Mouse (Mus musculus) layer of hippocampus, adult 9-11 months (tissue): ENCODE results near the gene Adamts16.
"Not testable (repeated sequence)": the region's sequence is repeated elsewhere in the genome, so short reads cannot be mapped to it uniquely, and the experiment has no call there.

ENCODE experiments used
- DNase-seq: peaks from one replicate; pipeline ENCODE4 v3.0.0; 2022

Adamts16 gene

DNA sequence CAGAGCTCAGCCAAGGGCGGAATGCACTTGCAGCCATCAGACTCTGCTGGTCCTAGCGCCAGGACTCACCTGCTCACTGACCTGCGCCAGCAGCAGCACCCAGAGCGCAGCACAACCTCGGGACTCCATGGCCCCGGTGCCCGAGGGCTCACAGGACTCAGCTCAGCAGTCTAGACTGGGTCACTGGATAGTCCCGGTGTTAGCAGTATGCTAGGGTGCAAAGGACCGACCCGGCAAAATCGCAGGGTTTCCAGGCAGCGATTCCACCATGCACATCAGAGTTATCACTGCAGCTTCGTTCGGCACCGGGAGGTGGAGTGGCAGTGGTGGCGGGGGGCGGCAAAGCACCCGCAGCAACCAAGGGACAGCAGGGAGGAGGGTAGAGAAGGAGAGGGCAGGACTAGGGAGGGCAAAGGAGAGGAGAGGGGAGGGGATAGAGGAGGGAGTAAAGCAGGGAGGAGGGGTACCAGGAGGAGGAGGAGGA is at the start of gene Adamts16:
Gene Adamts16, minus strand, starts transcription at position 391 of the 484 bp plus-strand sequence.
- DNase-seq: no peak

DNA sequence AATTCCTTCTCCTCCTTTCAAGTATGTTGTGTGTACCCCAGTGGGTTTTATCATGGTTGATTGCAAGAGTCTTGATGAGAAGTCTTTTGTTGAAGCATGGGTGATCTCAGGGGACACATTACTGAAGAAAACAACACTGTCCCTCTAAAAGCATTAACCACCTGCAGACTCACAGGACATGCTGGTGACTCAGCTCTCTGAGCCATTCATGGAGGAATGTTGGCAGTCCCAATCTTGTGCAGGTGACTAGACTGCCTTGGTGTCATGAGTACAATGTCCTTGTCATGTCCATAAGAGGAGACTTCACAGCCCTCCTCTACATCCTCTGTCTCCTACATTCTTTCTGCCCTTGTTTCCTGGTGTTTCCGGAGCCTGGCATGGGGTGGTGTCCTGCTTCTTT is 45.5 kb upstream of the Adamts16 start:
- DNase-seq: no peak

DNA sequence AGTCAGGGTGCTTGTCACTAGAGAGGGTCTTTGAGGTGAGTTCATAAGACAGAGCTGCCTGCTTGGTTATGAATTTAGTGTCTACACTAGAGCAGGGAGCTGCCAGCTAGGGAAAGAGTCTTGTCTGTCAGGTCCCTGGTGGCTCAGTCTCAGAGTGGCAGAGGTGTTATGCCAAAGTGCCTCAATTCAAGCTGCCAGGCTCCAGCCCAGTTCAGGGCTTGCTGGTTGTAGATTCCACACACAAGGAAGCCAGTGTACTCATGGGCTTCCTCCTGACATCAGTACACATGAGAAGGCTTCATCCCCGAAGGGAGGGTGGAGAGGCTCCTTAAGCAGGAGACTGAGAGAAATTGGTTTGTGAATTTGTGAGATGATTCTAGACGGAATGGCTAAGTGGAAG is 43.4 kb upstream of the Adamts16 start:
- no peak for DNase-seq

DNA sequence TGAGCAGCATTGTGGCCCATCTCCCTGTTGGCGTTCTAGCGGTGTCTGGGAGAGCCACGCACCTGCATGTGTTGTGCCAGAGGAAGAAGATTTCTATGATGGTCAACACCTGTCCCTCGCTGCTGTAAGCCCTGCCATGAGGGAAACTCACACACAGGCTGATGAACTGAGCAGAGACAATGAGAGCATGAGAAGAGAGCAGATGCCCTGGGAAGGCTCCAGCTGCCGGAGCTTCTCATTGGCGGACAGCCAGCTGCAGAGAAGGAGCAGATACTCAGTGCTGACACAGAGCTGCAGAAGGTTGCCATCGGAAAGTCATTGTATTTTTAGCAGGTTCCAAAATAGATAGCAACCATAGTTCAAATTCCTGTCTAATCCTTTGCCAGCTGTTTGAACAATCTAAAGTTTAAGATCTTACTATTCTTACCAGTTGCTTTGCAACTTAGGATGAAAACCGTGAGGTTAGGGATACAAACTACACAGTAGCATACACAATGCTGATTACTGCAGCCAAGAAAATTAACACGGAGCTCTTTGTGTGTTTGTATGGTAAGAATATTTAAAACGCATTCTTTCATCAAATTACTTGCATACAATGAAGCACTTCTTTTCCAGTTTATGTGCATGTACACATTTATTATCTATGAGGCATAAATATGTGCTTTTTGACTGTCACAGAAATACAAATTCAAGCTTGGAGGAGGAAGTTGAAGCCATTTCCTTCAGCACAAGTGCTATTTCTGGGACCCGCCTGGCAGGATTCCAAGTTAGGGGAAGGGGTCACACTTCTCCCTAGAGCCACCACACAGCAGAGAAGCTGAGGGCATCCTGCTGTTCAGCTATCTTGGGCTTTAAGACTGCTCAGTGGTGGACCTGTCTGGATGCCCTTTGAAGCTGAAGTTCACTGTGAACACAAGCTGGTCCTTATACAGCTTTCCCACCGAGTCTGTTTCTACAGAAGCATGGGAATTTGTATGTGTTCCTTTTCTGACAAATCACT is 42.6 kb upstream of the Adamts16 start:
- DNase-seq: peak; percentile 88

DNA sequence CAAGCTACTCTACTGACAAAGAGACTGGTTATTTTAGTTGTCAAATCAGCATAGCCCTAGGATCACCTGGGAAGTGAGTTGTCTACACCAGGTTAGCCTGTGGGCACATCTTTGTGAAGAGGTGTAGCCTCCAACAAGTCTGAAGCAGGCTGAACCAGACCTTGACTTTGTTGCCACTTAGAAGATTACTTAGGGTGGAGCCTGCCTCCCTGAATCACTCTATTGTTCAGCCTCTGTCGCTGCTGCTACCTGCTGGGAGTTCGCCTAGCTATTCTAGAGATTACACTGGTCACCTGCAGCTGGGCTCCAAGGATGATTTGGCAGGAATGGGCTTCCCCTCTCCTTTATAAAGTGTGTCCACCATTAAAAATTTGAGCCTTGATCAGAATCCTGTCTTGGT is 38.4 kb upstream of the Adamts16 start:
- DNase-seq: not testable (repeated sequence)

DNA sequence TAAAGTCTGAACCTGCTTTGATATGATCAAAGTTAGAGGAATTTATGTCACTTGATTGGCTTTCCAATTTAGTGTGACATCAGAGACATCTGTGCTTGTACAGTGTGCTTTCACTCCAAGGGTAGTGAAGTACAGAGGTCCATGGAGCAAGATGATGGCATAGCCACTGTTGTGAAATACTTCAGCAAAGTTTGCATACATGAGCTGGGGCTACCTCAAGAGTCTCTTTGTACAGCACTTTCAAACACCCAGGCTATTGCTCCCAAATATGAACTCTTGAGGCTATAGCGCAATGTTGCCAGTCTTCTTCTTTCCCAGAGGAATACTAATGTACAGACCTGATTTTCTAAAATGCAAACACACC is 35.9 kb upstream of the Adamts16 start:
- DNase-seq: no peak

DNA sequence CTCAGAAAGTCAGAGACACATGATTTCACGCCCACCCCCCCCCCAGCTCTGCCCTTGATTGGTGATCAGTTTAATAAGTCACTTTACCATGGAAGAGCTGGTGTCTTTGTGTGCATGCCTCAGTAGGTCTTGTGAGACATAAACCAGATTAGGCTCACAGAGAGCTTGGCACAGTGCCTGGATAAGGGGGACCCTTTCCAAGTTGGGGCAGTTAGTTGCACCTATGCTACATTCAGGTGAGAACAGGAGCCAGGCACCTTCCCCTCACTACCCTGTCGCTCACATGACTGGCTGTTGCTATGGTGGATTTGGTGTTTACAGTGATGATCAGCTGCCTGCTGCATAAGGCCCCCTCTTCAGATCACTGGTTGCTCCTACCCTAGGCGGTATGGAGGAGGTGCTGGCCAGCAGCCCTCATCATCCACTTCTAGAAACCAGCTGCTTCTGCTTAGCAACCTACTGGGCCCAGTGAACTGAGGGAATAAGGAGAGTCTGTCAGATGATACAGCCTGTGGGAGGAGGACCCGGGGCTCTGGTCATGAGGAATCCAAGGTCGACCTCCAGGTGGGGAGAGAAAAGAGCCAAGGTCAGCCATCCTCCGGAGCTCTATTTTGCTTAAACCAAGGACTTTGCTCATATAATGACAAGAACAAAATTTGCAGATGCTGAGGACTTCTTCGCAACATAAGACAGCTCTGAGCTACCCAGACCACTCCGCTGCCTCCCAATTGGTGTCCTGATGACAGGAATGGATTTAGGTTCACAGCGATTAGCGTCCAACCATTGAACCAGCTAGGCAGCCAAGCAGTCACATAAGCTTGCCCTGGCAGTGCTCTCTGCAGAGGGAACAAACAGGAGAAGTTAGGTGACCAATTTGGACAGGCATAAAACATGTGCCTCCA is 35.3 kb upstream of the Adamts16 start:
- DNase-seq: no peak

DNA sequence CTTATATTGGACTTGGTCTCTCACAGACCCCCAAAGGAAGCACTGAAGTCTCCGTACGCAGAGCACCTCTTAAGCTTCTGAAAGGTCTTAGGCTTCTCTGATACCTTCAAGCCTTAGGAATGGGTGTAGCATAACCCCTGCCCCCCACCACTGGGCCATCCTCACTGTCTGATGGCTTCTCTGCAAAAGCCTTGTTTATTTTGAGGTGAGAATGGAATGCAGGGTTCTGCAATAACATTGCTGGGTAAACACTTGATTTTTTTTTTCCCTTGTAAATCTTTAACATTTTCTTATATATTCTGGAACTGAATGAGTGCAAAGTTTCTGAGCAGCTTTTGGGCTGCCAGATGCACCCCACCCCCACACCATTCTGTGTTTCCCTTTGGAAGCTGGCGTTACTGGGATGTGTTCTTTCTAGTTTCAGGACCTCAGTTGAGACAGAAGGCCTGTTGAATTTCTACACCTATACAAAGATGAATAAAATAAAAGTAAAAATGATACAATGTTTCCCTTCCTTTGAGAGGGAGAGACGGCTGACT is 33.9 kb upstream of the Adamts16 start:
- DNase-seq: peak; percentile 29

DNA sequence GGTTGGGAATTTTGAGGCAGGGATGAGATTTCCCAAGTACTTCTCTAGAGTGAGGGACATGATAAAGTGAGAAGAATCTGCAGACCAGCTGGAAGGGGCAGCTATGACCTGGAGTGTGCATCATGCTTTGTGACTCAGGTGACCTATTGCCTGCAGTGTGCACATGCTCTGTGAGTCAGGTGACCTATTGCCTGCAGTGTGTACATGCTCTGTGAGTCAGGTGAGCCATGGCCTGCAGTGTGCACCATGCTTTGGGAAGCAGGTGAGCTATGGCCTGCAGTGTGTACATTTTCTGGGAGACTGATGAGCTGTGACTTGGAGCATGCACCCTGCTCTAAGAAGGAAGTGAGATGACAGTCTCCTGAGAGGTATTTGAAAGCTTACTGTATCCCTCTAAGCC is 33.1 kb upstream of the Adamts16 start:
- DNase-seq: no peak

DNA sequence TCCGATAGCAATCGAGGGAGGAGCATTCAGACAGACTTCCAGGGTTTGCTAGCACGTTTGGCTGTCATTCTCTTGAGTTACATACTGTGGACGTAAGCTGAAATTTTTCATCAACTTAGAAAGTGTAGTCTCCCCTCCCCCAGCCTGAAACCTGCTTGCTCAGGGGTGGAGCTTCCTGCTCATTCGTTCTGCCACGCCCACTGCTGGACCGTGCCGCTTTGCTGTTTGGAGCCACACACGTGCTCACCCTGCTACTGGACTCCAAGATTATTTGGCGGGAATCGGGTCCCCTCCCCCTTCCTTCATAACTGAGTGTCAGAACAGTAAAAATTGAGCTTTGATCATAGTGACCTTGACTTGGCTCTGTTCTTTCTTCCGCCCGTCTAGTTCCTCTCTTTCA is 32.2 kb upstream of the Adamts16 start:
- DNase-seq: not testable (repeated sequence)

DNA sequence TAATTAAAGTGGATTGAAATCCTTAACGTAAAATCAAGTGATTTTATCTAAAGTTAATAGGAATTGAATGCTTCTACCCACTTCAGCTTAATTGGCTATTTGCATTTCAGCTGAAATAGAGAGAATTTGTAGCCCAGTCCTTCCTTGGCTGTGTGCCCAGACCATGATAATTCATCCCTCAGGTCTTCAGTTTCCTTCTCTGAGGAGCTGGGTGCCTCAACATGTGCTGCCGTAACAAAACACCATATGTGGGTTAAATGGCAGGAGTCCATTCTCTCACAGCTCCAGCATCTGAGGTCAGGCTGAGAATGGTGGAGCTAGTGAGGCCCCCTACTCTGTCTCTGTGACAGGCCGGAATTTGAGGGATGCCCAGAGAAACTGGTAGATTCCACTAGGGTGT is 29.4 kb upstream of the Adamts16 start:
- DNase-seq: no peak

DNA sequence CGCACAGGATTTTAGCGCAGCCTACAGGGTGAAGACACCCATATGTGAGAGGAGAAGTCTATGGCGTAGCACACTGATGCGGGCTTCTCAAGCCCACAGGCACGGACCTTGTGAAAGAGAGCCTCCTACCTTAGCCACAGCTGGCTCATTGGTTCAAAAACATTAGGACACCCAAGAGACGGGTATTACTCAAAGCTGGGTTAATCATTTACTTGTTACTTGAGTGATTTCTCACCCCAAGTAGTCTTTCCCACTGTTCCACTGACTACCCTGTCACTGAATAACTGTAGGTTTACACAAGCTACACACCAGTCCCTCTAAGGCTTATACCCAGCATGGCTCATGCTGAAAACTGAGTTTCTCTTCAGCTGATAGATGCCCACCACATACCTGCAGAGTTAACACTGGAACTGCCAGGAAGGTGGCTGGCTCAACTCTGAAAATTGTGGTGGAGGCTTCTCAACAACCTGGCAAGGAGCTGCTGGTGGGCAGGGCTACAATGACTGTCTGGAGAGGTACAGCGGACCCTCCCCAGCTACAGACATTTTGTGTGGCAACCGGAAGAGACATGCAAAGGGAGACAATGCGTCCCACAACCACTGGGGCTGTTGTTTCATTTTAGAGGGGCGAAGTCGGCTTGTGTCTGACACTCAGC is 25.5 kb upstream of the Adamts16 start:
- DNase-seq: no peak

DNA sequence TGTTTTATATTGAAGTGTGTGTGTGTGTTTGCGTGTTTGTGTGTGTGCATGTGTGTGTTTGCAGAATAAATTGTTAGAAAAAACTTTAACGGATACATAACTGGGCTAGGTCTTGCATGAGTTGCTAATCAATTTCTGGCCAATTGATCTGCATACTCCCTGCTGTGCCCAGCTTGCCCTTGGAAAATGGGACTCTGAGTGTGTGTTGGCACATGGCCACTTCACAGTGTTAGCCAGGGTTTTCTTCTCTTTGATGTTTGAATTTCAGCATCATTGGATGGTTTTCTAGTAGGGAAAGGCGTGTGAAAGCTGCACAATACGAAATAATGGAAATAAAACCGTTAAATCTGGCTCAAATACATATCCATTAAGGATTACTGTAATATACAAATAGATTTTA is 24.3 kb upstream of the Adamts16 start:
- no peak for DNase-seq

DNA sequence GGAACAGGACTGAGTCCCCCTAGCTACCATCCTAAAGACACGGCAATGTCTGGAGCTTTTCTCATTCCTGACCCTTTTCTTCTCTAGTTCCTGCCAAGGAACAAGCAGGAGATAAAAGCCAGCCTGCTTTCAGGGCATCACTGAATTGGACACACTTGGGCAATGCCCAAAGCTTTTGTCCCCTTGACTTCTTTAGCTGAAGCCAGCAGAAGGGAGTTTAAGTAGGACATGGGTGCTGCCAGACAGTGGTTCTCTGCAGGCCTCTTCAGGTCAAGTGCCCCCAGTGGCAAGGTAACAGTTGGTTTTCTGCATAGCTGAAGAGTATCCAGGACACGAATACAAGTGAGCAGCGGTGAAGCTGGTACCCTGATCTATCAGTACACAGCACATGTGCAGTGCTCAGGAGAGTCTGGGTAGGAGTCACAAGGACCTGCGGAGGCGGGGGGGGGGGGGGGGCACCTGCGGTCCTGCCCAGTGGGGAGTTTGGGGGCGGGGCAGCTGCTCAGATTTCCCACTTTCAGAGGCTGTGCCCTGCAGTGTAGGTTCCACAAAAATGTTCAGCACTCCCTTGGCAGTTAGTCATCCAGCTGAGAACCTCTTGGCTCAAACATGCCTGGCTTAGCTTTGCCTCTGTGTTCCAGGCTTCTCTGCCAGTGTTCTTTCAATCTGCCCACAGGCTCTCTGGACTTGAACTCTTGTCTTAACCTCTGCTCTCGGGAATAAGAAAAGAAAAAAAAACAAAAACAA is 20.7 kb upstream of the Adamts16 start:
- no peak for DNase-seq

DNA sequence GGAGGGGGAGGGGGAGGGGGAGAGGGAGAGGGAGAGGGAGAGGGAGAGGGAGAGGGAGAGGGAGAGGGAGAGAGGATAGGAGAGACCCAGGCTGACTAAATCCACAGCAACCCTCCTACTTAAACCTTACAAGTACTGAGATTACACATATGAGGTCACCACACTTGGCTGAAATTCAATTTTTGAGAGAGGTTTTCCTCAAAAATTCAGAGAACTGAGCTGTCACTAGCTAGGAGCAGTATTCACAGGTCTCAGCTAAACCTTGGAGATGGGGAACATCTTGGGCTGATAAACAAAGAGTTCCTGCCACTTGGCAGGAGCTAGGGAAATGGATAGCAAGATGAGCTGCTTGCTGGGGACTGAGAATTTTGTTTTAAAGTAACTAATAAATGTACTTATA is 12.0 kb upstream of the Adamts16 start:
- no peak for DNase-seq

DNA sequence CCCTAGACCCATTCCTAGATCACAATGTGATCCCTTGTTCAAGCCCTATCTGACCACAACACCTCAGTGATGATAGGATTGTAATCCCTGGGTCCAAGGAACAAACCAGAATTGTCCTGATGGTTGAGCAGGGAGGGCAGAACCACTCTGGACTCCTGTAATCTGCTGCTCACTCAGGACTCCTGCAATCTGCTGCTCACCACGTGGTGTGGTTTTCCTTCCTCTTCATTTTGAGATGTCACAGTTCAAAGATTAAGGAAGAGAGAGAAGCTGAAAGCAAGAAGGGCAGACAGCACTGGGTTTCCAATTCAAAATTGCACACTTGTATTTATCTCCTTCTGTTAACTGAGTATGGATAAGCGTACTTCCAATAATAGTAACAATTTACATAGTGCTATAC is 5.3 kb upstream of the Adamts16 start:
- DNase-seq: peak; percentile 32

DNA sequence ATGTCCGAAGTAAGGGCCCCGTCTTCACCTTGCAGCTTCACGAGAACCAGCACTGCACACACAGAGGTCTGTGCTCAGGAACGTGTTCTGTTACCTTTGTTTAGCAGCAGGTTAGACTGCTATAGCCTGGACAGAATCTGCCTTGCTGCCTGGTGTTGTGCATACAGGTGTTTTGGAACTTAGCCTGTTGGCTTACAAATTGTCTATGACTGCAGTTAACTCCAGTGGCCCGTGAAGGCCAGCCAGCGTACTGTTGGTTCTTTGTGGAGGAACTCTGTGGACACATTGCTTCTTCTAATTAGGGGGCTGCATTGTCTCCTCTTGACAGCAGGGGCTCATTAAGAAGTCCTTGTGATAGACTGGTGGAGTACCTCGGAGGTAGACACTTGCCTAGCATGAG is 3.9 kb upstream of the Adamts16 start:
- DNase-seq: no peak

DNA sequence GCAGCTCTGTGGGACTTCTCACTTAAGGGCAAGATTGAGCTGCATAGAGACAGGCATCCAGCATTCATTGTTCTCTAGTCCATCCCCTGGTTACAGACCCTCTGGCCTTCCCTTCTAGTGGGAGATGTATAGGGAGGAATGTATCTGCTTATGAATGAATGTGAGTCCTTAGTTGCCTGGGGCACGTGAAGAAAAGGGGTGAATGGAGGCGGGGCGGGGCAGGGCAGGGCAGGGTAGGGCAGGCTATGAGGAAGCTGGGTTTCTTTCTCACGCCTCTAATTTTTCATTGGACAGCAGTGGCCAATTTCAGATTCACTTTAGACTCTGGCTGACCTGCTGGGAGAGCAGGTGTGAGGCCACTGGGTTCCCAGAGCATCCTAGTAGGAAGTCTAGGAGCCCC is 515 bp upstream of the Adamts16 start:
- DNase-seq: no peak

DNA sequence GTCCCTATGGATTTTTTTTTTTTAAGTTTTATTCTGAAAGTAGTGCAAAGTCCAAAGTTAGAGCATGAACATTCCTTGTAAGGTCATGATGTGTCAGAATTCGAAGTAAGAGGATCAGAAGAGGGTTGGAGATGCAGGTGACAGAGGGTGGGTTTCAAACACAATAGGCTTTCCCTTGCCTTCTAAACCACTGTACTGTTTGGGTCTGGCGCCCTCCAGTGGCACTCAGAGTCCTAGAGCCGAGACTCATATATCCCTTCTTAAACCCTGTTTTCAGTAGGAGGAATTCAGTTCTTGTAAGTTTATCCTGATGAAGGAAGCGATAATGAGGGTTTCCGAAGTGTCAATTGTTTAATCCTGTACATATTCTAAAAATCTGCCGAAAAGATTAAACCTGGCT is 1.4 kb downstream of the Adamts16 start:
- peak; percentile 57 for DNase-seq

DNA sequence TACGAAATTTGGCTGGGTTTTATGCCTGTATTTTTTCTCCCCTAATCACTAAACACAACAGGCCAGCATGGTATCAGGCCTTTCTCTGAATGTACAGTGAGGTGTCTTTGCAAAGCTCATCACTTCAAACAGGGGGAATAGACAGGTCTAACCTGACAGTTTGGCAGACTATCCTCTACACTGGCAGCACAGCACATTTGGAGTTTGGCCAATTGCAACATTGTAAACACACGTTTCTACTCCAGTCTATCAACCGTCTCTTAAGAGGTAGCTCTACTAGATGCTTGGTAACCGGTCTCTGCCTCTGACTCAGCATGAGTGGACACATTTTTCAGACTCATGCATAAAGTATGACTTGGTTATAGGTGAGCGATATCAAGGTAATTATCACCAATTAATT is 4.0 kb downstream of the Adamts16 start:
- no peak for DNase-seq

DNA sequence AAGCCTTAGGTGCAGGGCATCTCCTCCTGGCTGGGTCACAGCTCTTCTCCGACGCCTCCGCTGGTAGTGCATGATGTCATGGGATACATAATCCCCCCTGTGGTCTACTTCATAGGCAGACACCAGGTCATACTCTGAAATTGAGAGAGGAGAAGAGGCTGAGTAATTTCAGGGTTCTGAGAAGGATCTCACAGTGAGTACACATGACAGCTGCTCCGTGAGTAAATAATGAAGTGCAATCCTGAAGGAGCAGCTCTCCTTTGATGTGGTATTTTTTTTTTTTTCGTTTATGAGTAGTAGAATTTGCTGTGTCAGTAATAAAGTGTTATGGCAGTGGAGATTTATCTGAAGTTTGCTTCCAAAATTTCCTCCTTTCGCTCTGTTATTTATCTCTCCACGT is 5.4 kb downstream of the Adamts16 start:
- no peak for DNase-seq

DNA sequence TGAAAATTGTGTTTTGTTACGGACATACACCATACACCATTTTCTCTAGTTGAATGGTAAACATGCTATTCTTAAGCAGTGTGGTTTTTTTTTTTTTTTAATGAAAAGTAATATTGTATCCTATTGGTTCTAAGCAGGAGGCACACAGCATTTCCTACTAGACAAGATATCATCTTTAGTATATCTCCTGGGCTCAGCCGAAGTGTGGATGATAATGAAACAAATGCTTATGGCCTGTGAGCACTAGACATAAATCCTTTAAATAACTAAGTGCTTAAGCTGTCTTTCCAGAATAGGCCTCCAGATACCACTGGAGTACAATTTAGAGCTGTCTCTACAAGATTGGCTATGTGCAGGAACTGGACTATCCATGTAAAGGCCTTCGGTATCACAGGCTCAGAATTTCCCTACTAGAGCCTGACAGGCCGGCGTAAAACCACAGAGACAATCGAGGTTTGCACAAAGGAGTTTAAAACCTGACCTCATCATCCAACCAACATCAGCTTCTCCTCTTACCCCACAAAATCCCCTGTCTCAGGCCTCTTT is 8.9 kb downstream of the Adamts16 start:
- no peak for DNase-seq
